Mouse (Mus musculus) limb, embryonic 12.5 days (tissue): ENCODE results near the gene Pik3r1. TPM values are rescaled to one million over a fixed set of nuclear protein-coding genes. Genes with fewer than 3 reads are reported as not detected.
A peak's percentile ranks its signal among the peaks of the same experiment; 100 is the strongest.

Experiments used
- ATAC-seq: fragments of 200-750 bp; cut with Nextera tagmentation; 2 replicates; pipeline ENCODE4 v1.8.0; 2017; ENCODE audit warnings: low read depth, moderate TSS enrichment; ENCODE audit not compliant: insufficient number of reproducible peaks, insufficient read depth, low FRiP score, low TSS enrichment
- H3K27ac ChIP-seq: fragments of 300-500 bp; sonication (generic); 2 replicates; pipeline ENCODE4 v1.5.1; 2016; ENCODE audit warnings: mild to moderate bottlenecking, moderate library complexity
- H3K27me3 ChIP-seq: fragments of 300-500 bp; sonication (generic); 2 replicates; pipeline ENCODE4 v1.6.1; 2016; ENCODE audit warnings: mild to moderate bottlenecking, moderate library complexity
- H3K36me3 ChIP-seq: fragments of 300-500 bp; sonication (generic); 2 replicates; pipeline ENCODE4 v1.6.1; 2016; ENCODE audit warnings: mild to moderate bottlenecking, moderate library complexity
- H3K4me1 ChIP-seq: fragments of 300-500 bp; sonication (generic); replicated peaks from 2 replicates; pipeline ENCODE4 v1.6.1; 2016
- H3K4me2 ChIP-seq: fragments of 300-500 bp; sonication (generic); 2 replicates; pipeline ENCODE4 v1.6.1; 2016; ENCODE audit warnings: mild to moderate bottlenecking, moderate library complexity
- H3K4me3 ChIP-seq: fragments of 300-500 bp; sonication (generic); replicated peaks from 2 replicates; pipeline ENCODE4 v1.5.1; 2016; ENCODE audit warnings: mild to moderate bottlenecking
- H3K9ac ChIP-seq: fragments of 300-500 bp; sonication (generic); replicated peaks from 2 replicates; pipeline ENCODE4 v1.6.1; 2016; ENCODE audit warnings: mild to moderate bottlenecking, moderate library complexity
- H3K9me3 ChIP-seq: fragments of 300-500 bp; sonication (generic); 2 replicates; pipeline ENCODE4 v1.6.1; 2016; ENCODE audit warnings: mild to moderate bottlenecking, moderate library complexity
- WGBS: fragments of 180-500 bp; shearing (Covaris S2); methylation state at CpG from one replicate; pipeline ENCODE4 v1.1.7; 2016; 5-methylcytosine and 5-hydroxymethylcytosine counted together
- polyA plus RNA-seq: library from polyadenylated mRNA; unstranded; fragments of >200 nt; fragmentation: Nextera tagmentation; extraction: Ambion mirVana; gene quantifications from 2 replicates; pipeline ENCODE4 v1.2.1, GENCODE M21; 2016

Gene Pik3r1
- 20.7 and 21.4 TPM in 2 replicates for polyA plus RNA-seq

DNA sequence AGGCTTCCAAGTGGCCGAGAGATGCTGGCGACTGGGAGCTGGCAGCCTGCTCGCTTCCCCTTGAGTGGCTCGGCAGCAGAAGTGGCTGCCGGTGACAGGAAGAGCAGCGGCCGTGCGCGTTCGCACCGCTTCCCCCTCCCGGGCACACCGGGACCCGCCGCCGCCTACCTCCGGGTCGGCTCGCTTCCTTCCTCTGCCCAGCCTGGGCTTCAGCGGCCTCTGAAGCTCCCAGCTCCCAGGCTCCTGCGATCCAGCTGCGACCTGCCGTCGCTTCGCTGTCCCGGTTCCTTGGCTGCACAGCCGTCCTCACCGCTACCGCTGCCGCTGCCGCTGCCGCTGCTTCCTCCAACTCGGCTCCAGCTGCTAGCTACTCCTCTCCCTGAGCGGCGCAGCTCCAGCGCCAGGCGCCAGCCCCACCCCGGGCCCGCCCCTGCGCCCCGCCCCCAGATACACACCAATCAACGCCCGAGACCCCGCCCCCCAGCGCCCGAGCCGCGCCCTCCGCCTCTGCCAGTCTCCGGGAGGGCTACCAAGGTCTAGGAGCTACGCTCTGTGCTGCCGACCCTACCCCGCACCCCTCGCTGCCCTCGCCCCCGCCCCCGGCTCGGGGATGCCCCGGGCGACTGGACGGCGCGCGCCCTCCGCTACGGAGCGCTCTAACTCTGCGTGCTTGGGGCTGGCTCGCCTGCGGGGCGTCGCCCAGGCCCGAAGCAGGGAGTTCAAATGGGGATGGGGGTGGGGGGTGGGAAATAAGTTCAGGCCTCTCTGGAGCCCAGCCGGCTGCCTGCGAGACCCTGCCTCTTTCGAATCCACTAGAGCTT, at the start of gene Pik3r1:
Gene Pik3r1 (minus strand): TSS at position 409 of the 821 bp plus-strand sequence.
- Histone ChIP-seq H3K4me2 (peak within 1 kb of the TSS; percentile 92), H3K36me3 (no peaks in the 10 kb centered on the region), H3K4me3 (peak within 1 kb of the TSS; percentile 84), H3K9me3 (no peaks in the 10 kb centered on the region), H3K27ac (peak within 1 kb of the TSS; percentile 92), H3K9ac (peak within 1 kb of the TSS; percentile 86), H3K4me1 (peaks cover 21% of the 10 kb centered on the region), H3K27me3 (no peaks in the 10 kb centered on the region; the same call in 1 of the 2 replicates)
- peak; percentile 95 for ATAC-seq
- WGBS, result under 1% methylated on average over 68 of the region's 76 CpGs

DNA sequence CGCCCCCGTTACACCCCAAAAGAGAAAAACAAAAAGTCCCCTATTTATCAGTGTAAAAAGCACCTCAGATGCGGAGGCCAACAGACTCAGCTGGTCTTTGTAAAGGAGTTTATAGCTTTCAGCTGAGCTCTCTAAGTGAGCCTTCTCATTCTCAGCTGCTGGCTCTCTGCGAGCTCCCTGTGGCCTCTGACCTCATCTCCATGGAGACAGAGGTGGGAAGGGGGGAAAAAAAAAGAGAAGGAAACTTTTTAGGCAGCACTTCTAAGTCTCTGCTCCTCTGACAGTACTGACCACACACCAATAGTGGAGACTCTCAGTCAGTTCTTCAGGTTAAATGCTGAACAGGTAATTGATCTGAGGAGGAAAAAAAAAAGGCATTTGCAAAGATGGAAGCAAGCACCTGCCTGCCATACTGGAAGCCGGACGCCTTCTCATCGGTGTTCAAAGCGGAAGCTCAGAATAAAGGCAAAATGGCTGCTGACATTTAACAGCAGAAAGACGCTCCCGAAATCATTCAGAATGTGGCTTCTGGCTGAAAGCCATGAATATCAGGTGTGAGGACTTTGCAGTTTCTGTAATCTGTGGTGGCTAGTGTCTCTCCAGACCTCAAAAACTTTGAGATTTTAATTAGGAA, 45.4 kb upstream of the Pik3r1 start:
- H3K9ac ChIP-seq, result no peak overlapping the region
- peaks cover 18% of the 10 kb centered on the region for H3K4me1 ChIP-seq
- H3K4me2 ChIP-seq, result peak overlapping the region; percentile 40
- ATAC-seq, result peak; percentile 56; the same call in 1 of the 2 replicates
- H3K9me3 ChIP-seq, result no peaks in the 10 kb centered on the region
- H3K27ac ChIP-seq, result 0 out of 2 replicates have a peak overlapping the region, but pooled peaks have one; percentile 8
- no peak overlapping the region for H3K4me3 ChIP-seq
- H3K27me3 ChIP-seq, result no peaks in the 10 kb centered on the region
- no peaks in the 10 kb centered on the region for H3K36me3 ChIP-seq
- 13% methylated on average over 10 of the region's 10 CpGs for WGBS

DNA sequence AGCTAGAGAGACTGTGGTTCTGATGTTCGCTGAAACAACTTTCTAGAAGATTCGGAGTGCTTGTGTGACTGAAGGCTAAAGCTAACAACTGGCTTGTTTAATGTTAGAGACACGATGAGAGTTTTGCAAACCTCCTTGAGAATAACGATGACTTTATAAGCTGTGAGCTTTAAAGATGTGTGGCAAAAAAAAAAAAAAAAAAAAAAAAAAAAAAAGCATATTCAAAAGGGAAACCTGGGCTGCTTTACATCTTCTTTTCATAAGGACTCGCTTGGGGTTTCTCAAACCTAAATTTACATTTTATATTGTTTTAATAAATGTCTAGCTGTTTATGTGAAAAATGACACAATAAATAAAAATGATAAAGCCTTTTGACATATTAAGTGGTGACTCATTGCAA, 44.3 kb upstream of the Pik3r1 start:
- Histone ChIP-seq H3K4me1 (peaks cover 18% of the 10 kb centered on the region), H3K27me3 (no peaks in the 10 kb centered on the region), H3K4me2 (peak overlapping the region; percentile 35), H3K4me3 (no peak overlapping the region), H3K36me3 (no peaks in the 10 kb centered on the region), H3K9me3 (no peaks in the 10 kb centered on the region), H3K27ac (no peak overlapping the region), H3K9ac (no peak overlapping the region)
- no peak for ATAC-seq
- 53% methylated on average over 5 of the region's 5 CpGs for WGBS

DNA sequence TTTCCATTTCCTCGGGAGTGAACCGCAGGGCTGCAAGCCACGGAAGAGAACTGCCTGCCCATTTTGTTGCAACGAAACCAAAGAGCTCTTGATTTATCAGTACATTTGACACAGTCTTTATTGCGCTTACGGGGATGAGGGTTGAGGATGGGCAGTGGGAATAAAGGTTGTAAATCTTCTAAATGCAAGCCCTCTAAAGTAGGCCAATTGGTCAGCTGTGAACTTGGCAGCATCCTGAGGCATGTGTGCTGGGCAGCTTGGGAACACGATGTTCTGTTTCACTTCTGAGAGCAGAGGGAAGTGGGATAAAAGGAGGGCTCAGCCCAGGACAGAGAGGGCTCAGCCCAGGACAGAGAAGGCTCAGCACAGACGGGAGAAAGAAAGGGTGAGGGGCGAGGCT, 43.9 kb upstream of the Pik3r1 start:
- peak overlapping the region; percentile 35 for H3K4me2 ChIP-seq
- no peak overlapping the region for H3K4me3 ChIP-seq
- H3K36me3 ChIP-seq, result no peaks in the 10 kb centered on the region
- no peaks in the 10 kb centered on the region for H3K9me3 ChIP-seq
- no peak for ATAC-seq
- H3K4me1 ChIP-seq, result peaks cover 18% of the 10 kb centered on the region
- H3K27ac ChIP-seq, result no peak overlapping the region
- H3K27me3 ChIP-seq, result no peaks in the 10 kb centered on the region
- WGBS, result 16% methylated on average over 9 of the region's 9 CpGs
- H3K9ac ChIP-seq, result no peak overlapping the region

DNA sequence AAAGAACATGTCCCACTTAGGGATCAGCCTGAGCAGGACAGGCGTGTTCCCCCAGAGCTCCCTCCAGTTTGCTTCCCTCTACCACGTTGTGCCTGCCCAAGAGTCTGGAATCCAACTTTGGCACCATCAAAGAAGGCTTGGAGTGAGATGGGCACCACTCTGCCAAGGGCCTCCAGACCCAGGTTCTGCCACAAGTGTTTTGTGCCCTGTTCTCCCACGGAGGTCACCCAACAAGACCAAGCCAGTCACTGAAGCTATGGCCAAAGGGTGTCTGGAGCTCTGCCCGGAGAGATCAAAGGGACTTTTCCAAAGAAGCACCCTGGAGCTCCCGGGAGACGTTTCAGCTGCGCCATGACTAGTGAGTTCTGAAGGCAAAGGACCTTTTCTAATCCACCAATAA, 42.6 kb upstream of the Pik3r1 start:
- Histone ChIP-seq H3K27ac (no peak overlapping the region), H3K27me3 (no peaks in the 10 kb centered on the region), H3K4me2 (no peak overlapping the region), H3K4me3 (no peak overlapping the region), H3K36me3 (no peaks in the 10 kb centered on the region), H3K9ac (no peak overlapping the region), H3K4me1 (peaks cover 18% of the 10 kb centered on the region), H3K9me3 (no peaks in the 10 kb centered on the region)
- ATAC-seq, result no peak
- 70% methylated on average over 7 of the region's 7 CpGs for WGBS

DNA sequence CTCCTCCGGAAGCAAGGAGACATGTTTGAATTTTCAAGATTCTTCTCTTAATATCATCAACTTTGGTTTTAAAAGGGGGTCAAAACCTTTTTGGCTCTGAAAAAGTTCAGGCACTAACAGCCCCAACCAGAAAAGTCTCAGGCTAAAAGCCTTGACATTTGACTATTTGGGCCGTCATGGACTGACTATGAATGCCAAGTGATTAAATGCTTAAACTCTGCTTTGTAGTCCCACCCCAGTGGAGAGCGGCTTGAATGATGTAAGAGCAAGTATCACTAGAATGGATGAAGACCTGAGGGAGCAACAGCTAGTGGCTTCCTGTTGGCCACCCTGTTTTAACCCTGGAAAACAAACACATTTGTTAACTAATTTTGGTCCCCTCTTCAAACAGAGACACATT, 41.8 kb upstream of the Pik3r1 start:
- no peaks in the 10 kb centered on the region for H3K27me3 ChIP-seq
- H3K9me3 ChIP-seq, result no peaks in the 10 kb centered on the region
- no peaks in the 10 kb centered on the region for H3K36me3 ChIP-seq
- peaks cover 18% of the 10 kb centered on the region for H3K4me1 ChIP-seq
- 88% methylated on average over 3 of the region's 3 CpGs for WGBS
- no peak for ATAC-seq
- no peak overlapping the region for H3K4me2 ChIP-seq
- H3K27ac ChIP-seq, result no peak overlapping the region
- H3K9ac ChIP-seq, result no peak overlapping the region
- no peak overlapping the region for H3K4me3 ChIP-seq

DNA sequence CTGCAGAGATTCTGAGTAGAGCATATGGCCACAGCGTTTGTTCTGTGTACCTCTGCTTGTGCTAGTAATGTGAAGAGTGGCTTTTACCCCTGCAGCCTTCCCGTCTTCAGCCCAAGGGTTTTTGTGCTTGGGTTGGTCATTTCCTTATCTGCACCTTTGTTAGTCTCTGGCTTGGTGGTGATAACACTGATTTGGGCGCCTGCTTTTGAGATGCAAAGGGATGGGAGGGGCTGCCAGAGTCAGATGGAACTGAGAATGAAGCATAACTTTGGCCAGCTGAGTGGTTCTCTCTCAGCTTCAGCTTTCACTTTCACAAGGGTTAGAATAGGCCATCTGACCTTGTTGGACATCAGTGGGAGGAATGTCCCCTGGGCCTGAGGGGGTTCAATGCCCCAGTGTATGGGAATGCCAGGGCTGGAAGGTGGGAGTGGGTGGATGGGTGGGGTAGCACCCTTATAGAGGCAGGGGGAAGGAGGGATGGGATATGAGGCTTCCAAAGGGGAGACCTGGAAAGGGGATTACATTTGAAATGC, 37.6 kb upstream of the Pik3r1 start:
- H3K4me1 ChIP-seq, result peaks cover 5% of the 10 kb centered on the region
- no peak overlapping the region for H3K4me3 ChIP-seq
- 48% methylated on average over 3 of the region's 3 CpGs for whole genome bisulfite sequencing
- no peaks in the 10 kb centered on the region for H3K9me3 ChIP-seq
- no peak for ATAC-seq
- peaks cover 16% of the 10 kb centered on the region for H3K27me3 ChIP-seq
- no peak overlapping the region for H3K27ac ChIP-seq
- no peaks in the 10 kb centered on the region for H3K36me3 ChIP-seq
- H3K9ac ChIP-seq, result no peak overlapping the region
- no peak overlapping the region for H3K4me2 ChIP-seq

DNA sequence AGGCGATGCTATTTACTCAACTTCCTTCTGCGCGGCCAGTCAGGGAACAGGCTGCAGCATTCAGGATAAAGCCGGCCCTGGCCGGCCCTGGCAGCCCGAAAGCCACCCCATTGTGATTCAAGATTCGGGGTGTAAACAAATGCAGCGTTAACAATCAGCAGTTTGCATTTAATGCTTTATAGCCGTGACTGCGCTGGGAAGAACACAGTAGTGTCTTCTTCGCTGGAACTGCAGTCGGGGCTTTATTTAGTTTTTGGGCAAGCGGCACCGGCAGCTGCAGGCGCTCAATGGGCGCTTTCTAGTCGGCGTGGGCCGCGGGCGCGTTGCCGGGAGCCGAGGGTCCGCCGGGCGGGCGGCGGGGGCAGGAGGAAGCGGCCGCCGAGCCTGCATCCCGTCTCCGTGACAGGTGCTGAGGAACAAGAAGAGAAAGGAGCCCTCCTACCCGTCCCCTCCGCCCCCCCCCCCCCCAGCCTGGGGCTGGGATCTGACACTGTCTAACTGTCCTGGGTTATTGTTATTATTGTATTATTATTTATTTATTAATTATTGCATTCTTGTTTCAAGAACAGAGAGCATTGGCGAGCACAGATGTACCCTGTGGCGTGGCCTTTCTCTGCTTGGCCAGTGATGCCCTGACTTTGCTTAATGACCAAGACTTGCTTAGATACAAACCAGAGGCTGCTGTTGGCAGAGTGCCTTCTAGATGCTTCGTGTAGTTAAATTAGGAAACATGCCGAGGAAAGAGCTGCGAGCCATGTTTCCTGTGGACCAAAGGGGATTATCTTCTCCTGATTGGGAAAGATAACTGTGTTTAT, 33.6 kb upstream of the Pik3r1 start:
- Histone ChIP-seq H3K4me2 (peak overlapping the region; percentile 75), H3K4me1 (peaks cover 5% of the 10 kb centered on the region), H3K9me3 (no peaks in the 10 kb centered on the region), H3K9ac (peak overlapping the region; percentile 63), H3K4me3 (peak overlapping the region; percentile 45), H3K27ac (no peak overlapping the region), H3K36me3 (no peaks in the 10 kb centered on the region), H3K27me3 (peaks cover 32% of the 10 kb centered on the region)
- 3% methylated on average over 41 of the region's 41 CpGs for WGBS
- ATAC-seq, result peak; percentile 63; the same call in 1 of the 2 replicates

DNA sequence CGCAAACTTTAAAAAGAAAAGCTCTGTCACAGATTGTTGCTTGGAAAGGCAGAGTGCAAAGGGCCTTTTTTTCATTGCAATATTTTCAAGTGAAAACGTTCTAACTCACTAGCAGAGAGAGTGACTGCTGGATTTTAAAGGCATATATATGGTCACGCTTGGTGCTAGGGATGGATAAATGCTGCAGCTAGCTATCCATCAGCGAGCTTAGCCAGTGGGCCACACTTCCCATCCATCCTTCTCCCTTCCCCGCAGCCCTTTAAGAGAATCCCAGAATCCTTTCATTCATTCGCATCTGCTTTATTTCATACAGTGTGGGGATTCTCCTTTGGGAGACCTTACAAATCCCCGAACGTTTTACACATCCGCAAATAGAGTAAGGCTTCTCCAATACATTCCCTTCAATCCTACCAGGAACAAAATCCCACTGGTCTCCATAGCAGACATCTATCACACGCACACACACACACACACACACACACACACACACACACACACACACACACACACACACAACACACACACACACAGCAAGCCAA, 32.9 kb upstream of the Pik3r1 start:
- Histone ChIP-seq H3K4me2 (peak overlapping the region; percentile 75), H3K9me3 (no peaks in the 10 kb centered on the region), H3K4me1 (peaks cover 5% of the 10 kb centered on the region), H3K4me3 (peak overlapping the region; percentile 45), H3K27me3 (peaks cover 32% of the 10 kb centered on the region), H3K9ac (peak overlapping the region; percentile 63), H3K36me3 (no peaks in the 10 kb centered on the region), H3K27ac (no peak overlapping the region)
- WGBS, result 31% methylated on average over 10 of the region's 10 CpGs
- ATAC-seq, result 0 out of 2 replicates have a peak, but pooled peaks have one; percentile 26

DNA sequence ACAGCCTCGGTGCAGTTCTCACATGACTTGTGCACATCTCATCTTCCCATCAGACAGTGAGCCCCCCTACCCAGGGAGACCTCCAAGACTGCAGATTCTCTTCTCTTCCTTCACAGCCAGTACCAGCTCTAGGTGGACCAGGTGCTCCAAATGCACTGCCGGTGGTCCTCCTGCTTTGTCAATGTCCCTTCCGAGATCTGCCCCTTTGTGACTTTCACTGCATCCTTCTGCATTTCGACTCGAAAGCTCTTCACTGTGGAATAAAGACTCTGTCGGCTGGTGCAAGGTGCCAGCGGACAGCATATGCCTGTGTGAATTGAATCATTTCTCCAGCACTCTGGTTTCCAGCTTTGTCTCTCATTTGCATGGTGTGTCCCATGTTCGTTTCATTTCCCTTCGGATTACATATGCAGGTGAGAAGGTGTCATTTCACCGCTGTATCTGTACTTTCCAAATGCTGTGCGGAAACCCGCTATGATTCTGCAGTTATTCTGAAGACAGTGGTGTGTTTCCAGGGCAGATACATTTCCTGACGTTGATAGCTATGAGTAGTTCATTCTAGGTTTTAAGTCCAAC, 32.1 kb upstream of the Pik3r1 start:
- no peak overlapping the region for H3K4me3 ChIP-seq
- H3K27me3 ChIP-seq, result peaks cover 32% of the 10 kb centered on the region
- no peak overlapping the region for H3K4me2 ChIP-seq
- WGBS, result 87% methylated on average over 13 of the region's 13 CpGs
- H3K36me3 ChIP-seq, result no peaks in the 10 kb centered on the region
- no peaks in the 10 kb centered on the region for H3K9me3 ChIP-seq
- no peak overlapping the region for H3K9ac ChIP-seq
- peaks cover 5% of the 10 kb centered on the region for H3K4me1 ChIP-seq
- no peak overlapping the region for H3K27ac ChIP-seq
- no peak for ATAC-seq
